Mouse (Mus musculus) erythroblast, adult 5-6 weeks (primary cell): ENCODE measurements around the gene Eya3. TPM values are rescaled to one million over a fixed set of nuclear protein-coding genes. Genes with fewer than 3 reads are reported as not detected.
A peak's percentile ranks its signal among the peaks of the same experiment; 100 is the strongest.

Experiments used
- ATAC-seq: replicated peaks from 2 replicates; pipeline ENCODE4 v1.8.0; 2016; ENCODE audit warnings: moderate number of reproducible peaks, mild to moderate bottlenecking, moderate TSS enrichment, inconsistent platforms; ENCODE audit not compliant: poor library complexity, low FRiP score, severe bottlenecking
- total RNA-seq, 2 experiments: library from RNA; stranded (forward) in 1 of 2; stranded (reverse) in 1 of 2; fragments of 150-400 nt in 1 of 2; fragments of 200-764, 138-1000 nt in 1 of 2; gene quantifications; 2 replicates each; pipeline versions ENCODE4 v1.2.3 to v1.2.4; 2015 to 2017; ENCODE audit warnings: low replicate concordance in 2 of 2

The Eya3 gene
- total RNA-seq, 2 experiments from 2014 or later: 25.6 to 34.6 TPM

DNA sequence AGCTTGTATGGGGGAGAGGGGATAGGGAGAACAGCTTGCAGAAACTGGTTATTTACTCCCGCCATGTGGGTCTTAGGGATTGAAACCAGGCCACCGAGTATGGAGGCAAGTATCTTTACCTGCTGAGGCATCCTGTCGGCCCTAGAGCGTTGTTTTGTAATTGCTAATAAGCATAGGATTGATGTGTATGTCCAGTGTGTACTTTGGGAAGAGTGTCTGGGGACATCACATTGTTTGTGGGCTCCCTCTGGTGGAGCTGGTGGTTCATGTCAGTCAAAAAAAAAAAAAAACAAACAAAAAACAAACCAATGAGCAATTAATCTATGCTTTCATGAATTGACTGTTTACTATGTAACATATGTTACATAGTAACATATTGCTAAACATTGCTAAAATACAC is 2.2 kb upstream of the Eya3 start:
- 0 out of 2 replicates have a peak, but pooled peaks have one; percentile 27 for ATAC-seq

DNA sequence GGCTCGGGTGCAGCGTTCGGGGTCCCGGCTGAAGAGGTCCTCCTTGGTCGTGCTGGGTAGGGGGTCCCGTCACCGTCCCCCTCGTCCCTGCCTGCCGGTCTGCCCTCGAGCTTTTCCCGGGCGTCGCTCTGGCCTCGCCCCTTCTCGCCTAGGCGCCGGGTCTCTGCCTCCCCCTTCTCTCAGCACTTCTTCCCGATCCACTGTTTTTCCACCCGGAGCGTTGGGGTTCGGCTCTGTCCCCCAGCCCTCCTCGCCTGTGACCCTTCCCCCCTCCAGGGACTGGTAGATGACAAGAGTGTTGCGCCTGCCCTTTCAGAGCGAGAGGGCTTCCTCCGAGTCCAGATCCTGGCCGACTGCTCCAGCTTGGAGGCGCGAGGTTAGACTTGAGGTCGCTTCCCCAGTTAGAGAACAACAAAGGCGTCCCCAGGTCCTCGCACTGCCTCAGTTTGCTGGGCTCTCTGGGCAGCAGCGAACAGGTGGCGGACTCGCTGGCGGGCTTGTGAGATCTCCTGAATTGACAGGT is 465 bp downstream of the Eya3 start:
- ATAC-seq: peak; percentile 53

DNA sequence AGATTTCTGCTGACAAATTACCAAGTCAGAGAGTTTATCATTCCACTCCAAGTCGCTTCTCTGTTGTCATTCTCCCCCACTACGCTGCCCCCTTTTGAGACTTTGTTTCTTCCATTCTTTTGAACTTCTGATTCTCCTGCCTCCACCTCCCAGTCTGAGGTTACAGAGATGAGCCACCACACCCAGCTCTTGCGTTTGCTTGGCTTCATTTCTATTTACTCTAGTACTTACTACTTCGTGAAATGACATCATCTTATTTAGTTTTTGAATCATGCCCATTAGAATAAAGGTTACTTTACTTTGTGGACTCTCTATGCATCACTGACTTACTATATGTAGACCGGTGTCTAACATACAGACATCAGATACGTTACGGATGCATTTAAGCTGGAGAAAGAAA is 8.7 kb downstream of the Eya3 start:
- ATAC-seq: no peak

DNA sequence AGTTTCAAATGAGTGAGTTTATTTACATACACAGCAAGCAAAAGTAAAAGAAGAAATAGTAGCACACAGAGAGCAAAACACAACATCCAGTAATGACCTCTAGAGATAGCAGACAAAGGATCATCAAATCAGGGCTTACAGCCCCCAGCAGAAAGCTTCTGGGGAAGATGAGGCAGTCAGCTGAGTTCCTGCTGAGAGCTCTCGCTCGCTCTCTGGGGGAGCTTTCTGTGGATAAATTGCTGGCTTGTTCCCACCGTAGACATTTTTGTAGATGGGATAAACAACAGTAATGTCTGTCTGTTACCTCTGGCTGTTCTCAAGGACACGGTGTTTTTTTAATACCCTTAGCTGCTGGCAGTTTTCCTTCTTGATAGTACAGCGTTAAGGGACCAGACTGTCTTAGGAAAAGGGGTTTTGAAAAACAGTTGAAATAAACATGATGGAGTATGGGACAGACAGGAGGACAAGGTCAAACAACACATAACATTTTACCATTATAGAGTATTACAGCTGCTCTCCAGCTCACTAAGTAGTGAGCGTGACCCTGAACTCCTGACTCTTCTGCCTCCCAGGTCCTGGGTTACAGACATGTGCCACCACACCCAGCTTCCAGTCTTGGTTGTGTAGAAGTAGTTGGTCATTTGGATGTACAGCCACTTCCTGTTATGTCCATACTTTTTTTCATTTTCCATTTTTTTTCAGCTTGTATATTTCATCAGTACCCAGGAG is 10.6 kb downstream of the Eya3 start:
- no peak for ATAC-seq

DNA sequence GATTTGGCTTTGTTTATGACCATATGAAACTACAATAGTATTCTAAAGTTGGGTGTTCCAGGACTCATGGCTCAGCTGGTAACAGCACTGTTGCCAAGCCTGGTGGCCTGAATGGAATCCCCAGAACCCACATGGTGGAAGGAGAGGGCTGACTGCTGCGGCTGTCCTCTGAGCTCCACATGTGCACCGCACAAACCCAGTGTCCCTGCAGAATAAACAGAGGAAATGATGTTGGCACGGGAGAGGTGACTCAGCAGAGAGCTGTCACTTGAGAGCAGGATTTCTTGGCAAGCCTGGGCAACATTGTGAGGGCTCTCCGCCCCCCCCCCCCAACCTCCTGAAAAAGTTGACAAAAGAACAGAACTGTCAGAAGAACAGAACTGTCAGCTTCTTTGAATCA is 14.1 kb downstream of the Eya3 start:
- ATAC-seq: no peak

DNA sequence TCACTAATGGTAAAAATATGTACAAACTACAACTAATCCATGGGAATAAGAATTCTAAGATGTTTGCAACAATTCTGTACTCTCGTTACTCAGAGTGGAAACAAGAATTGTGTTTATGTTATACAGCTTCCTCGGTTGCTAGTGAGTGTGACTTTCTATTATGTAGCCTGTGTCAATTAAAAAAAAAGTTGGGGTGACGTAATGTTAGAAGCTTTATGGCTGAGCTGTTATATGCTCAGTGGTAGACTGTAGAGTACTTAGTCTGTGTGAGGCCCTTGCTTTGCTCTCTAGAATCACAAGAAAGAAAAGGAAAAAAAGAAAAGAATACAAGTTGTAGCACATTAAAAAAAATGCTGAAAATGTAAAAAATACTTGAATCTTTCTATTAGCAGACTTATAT is 15.0 kb downstream of the Eya3 start:
- ATAC-seq: no peak

DNA sequence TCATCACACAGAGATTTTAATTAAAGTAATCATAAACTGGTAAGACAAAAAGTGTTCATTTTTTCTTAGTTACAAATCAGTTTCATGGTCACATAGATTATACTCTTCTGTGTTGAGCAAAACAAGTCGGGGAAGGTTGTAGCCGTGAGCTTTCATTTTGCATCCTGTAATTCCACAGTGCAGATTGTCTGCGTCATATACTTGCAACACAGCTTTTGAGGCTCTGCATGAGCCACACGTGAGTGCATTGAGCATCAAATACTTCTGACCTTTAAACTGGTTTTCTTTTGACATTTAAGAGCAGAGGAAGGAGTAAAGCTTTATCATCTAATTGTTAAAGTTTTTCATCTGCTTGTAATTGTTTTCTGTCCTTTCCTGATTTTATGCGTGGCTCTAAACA is 16.5 kb downstream of the Eya3 start:
- no peak for ATAC-seq

DNA sequence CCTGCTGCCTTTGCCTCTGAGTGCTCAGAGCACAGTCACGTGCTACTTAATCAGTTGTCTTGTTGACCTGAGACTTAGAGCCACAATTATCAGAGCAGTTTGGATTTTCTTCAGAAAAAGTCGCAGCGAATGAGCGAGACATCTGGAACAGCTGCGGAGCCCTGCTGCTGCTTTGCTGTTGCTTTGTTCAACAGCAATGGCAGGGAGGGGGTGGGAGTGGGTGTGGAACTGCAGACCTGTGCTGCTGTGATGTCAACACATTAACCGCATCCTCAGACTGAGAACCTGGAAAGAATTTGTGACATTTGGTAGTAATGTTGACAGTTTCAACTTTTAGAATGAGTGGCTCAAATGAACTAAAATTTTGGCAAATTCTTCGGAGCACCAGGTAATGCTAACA is 20.3 kb downstream of the Eya3 start:
- no peak for ATAC-seq

DNA sequence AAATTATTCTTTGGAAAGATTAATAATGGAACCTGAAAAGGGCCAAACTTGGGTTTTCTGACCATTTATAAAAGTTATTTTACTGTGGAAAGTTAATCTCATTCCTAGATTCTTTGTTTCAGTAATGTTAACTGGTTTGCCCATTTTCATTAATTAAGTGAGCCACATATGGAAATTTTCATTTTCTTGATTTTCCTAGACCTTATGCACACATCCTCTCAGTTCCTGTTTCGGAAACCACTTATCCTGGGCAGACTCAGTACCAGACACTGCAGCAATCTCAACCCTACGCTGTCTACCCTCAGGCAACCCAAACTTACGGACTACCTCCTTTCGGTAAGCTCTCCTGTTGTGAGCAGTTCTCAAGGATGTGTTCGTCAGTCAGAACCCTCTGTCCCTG is 33.9 kb downstream of the Eya3 start:
- no peak for ATAC-seq

DNA sequence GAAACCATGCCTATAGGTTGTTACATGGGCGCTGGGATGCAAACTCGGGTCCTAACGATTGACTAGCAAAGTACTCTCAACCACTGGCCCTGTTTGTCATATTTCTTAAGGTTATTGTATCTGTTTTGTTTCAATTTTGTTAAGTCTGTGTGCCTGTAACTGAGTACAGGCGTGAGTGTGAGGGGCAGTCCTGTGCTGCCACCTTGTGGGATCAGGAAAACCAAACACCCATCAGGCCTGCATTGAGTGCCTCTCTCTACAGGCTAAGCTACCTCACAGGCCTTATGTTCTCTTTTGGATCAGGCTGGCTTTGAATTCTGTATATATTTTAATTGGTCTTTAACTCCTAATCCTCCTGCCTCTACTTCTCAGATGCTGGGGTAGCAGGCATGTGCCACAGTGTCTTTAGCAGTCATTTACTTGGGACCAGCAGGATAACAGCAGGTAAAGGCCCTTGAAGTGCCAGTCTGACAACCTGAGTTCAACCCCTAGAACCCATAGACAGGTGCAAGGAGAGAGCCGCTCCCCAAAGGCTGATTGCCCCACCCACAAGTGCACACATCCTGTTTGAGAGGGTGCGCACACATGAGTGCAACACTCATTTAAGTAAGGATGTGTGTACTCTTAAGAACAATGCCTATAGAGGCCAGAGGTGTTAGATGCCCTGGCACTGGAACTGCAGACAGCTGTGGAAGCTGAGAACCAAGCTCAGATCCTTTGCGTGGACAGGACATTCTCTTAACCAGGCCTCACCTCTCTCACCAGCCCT is 38.2 kb downstream of the Eya3 start:
- ATAC-seq: peak; percentile 77

DNA sequence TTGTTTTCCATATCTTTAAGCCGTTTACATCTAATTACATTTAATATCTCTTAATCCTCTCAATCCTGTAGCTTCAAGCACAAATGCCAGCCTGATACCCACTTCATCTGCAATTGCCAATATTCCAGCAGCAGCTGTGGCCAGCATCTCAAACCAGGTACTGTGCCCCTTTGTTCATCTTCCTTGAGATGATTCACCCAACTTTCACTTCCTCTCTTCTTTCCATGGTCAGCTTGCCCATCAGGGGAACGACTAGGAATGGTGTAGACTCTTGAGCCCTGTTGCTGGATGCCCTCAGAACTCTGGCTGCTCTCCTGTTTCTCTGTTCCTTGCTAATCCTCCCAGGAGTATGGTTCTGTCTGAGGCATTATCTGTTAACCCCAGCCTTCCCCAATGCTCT is 50.8 kb downstream of the Eya3 start:
- ATAC-seq: no peak

DNA sequence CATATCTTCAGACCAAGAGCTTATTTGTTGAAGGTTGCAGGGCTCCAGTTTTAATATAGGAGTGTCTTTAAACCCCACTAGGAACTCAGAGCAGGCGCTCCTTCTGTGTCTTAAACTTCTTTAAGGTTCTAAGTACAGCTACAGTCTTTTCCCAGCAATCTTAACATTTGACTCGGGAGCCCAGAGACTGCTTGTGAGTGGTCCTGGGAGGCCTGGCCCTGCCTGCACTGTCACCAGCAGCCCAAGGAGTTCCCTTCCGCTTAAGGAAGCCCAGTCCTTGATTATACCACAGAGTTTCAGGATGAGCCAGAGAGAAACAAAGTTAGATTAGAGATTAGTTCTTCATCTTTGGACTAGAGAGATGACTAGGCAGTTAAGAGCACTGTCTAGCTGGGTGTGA is 54.6 kb downstream of the Eya3 start:
- ATAC-seq: no peak

DNA sequence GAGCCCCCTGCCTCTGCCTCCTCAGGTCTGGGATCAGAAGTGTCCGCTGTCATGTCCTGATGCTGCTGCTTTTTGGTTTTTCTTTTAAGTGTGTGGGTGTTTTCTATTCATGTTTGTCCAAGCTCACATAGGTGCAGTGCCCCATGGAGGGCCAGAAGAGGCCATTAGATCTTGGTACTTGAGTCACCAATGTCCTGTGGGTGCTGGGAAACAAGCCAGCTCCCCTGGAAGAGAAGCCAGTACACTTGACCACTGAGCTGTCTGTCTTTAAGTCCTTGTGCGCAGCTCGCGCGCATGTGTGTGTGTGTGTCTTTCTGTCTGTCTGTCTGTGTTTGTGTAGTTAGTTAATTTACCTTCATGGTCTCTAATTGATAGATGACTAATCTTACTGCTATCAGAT is 63.3 kb downstream of the Eya3 start:
- ATAC-seq: no peak

DNA sequence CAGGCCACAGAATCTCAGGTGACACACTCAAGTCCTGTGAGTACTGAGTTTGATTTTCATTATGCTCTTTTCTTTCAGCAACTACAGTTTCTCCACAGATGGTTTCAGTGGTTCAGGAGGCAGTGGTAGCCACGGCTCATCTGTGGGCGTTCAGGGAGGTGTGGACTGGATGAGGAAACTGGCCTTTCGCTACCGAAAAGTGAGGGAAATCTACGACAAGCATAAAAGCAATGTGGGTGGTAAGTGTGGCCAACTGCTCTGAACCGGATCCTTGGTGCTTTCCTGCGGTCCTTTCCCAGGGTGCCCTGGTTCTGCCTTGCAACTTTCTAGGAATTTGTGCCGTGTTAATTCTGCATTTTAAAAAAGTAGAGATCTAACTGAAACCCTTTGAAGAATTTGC is 68.1 kb downstream of the Eya3 start:
- no peak for ATAC-seq

DNA sequence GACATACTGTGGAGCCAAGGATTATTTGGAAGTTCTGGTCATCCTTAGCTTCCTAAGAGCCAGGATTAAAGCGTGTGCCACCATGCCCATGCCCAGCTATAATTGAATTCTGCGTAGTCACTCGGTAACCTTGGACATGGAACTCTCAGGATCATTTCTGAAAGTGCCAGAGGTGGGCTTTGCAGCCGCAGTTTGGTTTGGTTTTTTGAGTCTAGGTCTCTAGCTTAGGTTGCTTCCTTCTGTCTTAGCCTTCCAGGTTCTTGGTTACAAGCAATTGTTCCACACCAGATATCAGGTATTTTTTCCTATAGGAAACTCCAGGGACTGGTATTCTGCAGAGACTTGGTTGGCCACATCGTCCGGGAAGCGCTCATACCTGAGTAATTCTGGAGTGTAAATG is 74.4 kb downstream of the Eya3 start:
- ATAC-seq: no peak

DNA sequence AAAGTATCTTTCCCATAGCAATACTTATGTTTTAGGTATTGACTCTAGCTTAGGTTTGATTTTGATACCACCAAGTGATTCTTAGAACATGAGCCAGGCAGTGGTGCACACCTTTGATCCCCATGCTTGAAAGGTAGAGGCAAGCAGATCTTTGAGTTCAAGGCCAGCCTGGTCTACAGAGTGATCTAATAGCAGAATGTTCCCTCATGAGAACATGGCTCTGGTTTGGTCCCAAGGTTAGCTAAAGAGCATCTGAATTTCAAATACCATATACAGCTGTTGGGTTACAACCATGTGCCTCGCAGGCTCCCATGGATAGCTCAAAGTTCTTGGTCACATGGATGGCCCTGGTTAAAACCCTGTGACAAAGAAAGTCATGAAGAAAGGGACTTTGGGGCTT is 79.5 kb downstream of the Eya3 start:
- no peak for ATAC-seq

DNA sequence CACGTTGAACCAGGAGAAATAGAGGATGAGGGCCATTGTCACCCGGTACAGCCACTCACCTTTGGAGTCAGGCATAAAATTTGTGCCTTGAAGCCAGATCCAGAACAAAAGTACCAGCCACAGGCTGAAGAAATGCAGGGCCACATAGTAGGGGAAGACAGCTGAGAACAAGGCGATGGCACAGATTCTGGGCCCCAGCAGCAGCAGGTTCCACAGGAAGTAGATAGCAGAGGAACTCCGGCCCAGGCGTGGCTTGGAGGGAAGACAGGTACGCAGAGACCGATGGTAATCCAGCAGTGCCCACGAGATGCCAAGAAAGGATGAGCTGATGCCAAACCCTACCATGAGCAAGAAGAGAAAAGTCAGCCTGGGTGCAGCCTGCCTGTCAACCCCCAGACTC is 89.4 kb downstream of the Eya3 start:
- ATAC-seq: no peak

DNA sequence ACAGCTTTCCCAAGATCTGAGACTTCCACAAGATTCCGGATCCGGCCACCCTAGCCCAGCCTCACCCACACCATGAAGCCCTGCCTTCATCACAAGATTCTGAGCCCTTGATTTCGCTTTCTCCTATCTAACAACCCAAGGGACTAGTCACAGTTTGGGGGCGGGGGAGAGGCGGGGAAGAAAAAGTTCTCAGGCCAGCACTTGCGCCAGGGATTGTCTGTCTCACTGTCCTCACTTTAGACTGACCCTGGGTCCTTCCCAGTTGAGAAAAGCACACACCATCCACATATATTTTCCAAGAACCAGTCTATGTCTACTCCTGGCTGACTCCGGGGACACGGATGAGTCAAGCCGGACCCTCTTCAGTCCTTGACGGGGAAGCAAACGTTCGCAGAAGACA is 92.8 kb downstream of the Eya3 start:
- ATAC-seq: no peak

DNA sequence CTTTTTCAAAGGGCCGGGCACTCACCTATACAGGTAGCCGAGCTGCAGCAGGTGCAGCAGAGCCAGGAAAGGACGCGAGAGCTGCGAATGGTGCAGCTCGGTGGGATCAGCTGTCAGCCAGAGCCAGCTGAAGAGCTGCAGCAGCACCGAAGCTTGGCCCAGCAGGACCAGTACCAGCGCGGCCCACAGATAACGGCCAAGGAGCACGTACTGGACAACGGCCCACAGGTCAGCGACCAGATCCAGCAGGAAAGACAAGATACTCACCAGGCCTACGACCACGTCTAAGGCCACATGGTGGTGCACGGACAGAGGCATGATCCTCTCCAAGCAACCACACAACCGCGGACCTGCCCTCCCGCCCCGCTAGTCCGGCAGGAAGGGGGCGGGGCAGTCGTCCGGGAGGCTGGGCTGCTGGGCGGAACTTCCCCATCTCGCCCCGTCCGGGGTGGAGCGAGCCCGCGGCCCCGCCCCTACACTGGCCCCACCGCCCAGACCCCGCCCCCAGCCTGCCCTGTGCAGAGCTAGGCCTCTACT is 93.4 kb downstream of the Eya3 start, which contains the start of gene Xkr8:
Gene Xkr8, minus strand, starts transcription at position 399 of the 537 bp plus-strand sequence.
- ATAC-seq: peak; percentile 90

DNA sequence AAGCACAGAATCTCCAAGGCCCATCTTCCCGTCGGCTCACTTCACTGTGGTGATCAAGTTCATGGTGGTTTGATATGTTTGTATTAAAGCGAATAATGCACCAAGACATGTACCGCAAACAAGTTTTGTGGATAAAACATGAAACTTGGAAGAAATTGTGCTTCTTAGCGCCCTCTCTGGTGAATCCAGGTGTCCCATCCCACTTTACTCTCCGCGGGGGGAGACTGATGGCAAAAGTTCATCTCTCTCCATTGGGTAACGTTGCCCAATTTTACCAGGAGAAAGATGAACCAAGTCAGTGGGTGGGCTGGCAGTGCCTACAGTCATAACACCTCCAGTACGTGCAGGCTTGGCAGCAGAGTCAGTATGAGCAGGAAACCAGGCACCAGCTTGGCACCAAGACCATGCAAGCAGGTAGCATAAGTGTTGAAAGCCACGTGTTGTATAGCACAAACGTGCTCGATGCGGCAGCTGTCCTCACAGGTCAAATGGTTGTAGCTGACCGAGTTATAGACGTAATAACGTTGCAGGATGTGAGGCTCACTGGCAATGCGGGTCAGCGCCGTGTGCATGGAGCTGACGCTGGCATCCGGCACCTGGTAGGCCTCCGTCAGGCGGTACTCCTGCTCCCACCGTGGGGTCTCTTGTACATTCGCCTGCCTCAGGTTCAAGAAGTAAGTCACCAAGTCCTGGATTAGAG is 94.4 kb downstream of the Eya3 start:
- ATAC-seq: no peak
